Mouse (Mus musculus) C2C12 (cell line): ENCODE measurements around the gene Nr4a3.

Experiments
- CTCF ChIP-seq: IDR thresholded peaks from one replicate; pipeline ENCODE4 v1.5.1; 2011; ENCODE audit not compliant: control insufficient read depth, insufficient read depth, insufficient read length
- MYOD1 ChIP-seq: IDR thresholded peaks from one replicate; pipeline ENCODE4 v1.6.1; 2011; ENCODE audit warnings: low read depth; ENCODE audit not compliant: control insufficient read depth, insufficient read length
- USF1 ChIP-seq: IDR thresholded peaks from one replicate; pipeline ENCODE4 v1.6.1; 2011; ENCODE audit warnings: low read depth, mild to moderate bottlenecking, control low read depth, moderate library complexity

GRCm38 (mm10) chr4:48116191-48116590, 71.2 kb downstream of the Nr4a3 start:
- no peak for TF ChIP-seq CTCF
- TF ChIP-seq USF1, result no peak
- TF ChIP-seq MYOD1, result no peak
